Mouse (Mus musculus): Measurements from ENCODE around the gene Gch1.
A peak's percentile ranks its signal among the peaks of the same experiment; 100 is the strongest.

The Gch1 gene

DNA sequence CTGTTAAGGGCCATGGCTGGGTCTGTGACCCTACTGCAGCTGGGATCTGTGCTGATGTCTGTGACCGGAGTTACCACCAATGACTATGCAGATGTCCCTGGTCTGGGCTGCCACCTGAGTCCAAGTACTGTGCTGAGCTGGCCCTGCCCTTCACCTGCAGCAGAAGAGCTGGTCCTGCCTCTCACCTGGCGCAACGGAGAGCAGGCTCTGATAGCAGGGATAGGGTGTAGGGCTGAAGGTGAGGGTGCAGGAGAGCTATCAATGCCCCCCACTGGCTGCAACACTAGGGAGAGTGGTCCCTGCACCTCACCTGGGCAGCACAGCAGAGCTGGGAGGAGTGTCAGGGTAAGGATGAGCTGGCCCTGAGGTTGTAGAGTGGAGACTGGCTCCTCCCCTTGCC is 17.4 kb upstream of the Gch1 start:
- DNase-seq (ENCODE audit: low spot score in 2 of 2): no peak

DNA sequence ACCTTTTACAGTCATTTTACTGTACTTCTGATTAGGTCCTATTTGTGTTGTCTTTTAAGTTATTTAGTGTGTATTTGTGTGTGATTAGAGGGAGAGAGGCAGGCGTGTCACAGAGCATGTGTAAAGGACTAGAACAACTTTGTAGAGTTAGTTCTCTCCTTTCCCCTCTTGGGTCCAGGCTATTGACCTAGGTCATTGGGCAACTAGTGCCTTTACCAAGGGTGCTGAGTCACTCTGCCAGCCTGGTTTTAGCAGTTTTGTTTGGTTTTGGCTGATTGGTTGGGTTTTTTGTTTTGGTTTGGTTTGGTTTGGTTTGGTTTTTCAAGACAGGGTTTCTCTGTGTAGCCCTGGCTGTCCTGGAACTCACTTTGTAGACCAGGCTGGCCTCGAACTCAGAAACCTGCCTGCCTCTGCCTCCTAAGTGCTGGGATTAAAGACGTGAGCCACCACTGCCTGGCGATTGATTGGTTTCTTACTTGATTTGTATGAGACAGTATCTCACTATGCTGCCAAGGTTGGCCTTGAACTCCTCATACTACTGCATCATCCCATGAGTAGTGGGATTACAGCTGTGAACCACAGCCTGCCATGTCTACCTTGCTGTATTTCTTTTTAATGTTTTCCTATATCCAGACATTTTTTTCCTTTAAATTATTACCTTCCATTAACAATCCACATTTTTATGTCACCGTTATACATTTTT is 16.2 kb upstream of the Gch1 start:
- DNase-seq (ENCODE audit: low spot score in 2 of 2): no peak

DNA sequence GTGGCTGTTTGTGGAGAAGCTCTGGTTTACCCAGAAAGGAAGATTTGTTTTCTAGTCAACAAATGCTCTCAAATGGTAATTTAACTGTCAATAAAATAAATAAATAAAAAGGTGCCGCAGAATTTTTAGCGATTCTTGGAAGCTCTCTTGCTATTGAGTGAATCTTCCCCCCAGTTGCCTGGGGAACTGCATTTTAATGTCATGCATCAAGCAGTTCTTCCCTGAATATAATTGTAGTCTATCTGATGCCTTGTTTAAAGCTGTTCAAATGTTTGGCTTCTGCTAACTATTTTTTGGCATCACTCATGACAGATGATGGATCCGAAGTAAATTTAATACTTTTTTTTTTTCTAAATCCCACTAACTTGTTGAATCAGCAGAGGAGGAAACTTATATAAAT is 8.1 kb upstream of the Gch1 start:
- DNase-seq (ENCODE audit: low spot score in 2 of 2): no peak

DNA sequence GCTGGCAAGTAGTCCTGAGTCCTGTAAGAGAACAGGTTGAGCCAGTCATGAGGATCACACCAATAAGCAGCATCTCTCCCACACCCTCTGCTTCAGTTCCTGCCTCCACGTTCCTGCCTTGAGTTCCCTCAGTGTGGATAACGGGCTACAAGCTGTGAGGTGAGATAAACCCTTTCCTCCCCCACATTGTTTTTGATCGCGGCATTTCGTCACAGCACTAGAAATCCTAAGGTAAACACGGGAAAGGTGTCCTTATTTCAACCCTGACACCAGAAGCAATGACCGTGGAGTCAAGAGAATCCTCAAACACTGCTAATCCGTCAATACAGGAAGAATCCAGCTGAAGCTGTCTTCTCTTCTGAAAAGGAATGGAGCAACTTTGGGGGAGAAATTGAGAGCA is 7.5 kb upstream of the Gch1 start:
- DNase-seq (ENCODE audit: low spot score in 2 of 2): no peak

DNA sequence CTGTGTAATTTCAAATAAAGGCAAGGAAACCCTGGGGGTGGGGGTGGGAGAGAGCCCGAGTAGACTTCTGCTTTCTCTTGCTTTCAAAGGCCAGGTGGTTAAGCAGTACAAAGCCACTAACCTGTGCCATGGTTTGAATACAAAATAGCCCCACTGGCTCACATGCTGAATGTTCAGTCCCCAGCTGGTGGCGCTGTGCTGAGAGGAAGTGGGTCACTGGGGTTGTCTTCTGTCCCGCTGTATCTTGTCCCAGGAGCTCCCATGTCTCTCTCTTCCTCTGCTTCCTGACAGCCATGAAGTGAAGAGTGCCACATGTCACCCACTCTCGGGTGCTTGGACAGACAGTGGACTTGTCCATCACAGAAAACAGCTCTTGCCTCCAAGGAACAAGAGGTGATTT is 4.9 kb upstream of the Gch1 start:
- peak; percentile 25 to 70 for DNase-seq (ENCODE audit: low spot score in 2 of 2)

DNA sequence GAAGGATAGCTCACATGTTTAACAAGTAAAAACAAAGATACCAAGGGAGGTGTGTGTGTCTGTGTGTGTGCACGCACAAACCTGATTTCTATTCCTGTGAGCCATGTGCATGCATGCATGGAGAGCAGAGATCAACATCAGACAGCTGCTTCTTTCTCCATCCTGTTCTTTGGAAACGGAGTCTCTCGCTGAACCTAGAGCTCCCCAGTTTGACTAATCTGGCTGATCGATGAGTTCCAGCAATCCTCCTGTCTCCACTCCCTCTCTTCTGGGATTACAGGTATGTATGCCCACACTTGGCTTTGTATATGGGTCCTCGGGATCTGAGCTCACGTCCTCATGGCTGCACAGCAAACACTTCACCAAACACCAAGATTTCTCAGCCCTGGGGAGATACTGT is 4.3 kb upstream of the Gch1 start:
- no peak for DNase-seq (ENCODE audit: low spot score in 2 of 2)

DNA sequence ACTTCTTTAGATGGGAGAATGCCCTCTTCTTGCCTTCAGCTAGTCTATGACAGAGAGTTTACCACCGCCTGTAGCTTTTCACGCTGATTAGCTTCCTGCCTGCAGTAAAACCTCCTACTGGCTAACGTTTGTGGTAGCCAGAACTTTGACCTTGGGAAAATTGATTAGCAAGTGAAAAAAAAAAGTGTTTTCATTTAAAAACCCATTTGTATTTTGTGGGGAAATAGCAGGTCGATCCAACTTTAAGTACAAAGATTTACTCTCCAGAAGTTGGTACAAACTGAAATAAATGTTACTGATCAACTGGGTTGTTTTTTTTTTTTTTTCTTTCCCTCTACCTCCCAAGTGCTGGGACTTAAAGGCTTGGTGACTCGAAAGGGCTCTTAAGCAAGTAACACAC is 2.6 kb upstream of the Gch1 start:
- DNase-seq (ENCODE audit: low spot score in 2 of 2): no peak

DNA sequence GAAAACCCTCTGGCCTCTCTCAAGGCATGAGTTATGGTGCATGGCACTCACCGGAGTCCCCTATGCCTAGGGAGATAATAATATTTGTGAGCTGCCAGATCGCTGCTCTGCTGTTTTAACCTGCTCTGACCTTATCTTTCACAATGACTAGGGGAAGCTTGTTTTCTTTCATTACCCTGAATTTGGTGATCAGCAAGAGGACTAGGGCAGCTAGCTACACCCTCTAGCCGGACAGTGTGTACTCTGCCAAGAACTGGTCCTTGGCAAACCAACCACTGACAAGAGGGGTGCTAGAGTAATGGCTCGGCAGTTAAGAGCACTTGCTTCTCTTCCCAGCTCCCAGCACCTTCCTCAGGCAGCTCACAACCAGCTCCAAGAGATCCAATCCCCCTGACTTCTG is 1.4 kb upstream of the Gch1 start:
- DNase-seq (ENCODE audit: low spot score in 2 of 2): no peak

DNA sequence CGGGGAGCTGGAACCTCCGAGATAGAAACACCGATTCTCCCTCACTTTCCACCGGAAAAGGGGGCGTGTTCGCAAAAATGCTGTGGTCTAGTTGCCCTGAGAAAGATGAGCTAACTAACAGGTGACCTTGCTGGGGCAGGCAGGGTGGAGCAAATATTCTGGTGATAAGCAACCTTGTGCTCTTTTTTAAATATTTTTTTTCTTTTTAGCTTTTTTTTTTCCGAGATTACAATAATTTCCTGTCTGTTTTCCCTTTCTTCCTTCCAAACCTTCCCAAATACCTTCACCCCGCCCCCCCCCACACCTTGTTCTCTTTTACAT is 382 bp upstream of the Gch1 start:
- no peak for DNase-seq (ENCODE audit: low spot score in 2 of 2)

DNA sequence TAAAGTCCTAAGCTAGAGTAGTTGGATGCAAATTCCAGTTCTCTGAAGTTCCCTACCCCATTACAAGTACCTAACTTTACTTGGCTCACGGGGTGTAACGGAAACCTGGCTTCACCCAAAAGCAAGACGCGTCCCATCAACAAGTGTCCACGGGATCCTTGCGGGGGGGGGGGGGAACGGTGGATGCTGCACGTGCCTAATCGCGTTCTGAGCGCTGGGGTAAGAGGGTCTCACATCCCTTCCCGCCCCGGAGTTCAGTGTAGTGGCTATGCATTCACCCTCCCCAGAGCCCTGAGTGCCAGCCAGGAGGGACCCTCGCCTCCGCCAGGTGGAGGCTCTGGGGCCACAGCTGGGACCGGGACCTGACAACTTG is 752 bp downstream of the Gch1 start:
- DNase-seq (ENCODE audit: low spot score in 2 of 2): peak in 1 of 2 experiments; percentile 8

DNA sequence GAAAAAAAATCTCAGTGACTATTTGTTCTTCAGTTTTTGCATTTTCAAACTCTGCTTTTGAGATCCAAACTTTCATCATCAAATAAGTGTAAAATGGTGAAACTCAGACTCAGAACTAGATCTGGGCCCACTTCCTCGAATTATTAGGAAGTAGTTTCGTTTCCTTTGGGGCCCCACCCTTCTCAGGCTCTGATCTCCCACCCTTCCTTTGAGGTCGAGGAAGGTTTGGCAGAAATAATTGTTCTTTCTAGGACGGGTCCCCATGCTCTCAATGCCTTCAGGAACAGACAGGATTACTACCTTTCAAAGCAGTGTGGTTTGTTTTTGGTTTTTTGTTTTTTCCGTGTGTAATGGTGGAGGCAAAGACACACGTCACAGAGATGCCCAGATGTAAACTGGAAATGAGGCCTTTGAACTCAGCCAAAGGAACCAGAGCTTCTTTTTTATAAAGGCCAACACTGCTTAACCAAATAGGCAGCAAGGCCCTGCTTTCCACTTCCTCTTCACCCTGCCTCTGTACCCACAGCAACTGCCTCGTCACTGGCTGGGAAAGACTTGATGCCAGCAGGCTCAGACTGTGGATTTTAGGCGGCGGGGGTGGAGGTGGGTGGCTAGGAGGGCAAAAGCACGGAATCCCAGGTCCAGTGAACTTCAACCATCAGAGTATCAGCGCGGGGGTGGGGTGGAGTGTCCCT is 1.4 kb downstream of the Gch1 start:
- peak; percentile 23 to 60 for DNase-seq (ENCODE audit: low spot score in 2 of 2)

DNA sequence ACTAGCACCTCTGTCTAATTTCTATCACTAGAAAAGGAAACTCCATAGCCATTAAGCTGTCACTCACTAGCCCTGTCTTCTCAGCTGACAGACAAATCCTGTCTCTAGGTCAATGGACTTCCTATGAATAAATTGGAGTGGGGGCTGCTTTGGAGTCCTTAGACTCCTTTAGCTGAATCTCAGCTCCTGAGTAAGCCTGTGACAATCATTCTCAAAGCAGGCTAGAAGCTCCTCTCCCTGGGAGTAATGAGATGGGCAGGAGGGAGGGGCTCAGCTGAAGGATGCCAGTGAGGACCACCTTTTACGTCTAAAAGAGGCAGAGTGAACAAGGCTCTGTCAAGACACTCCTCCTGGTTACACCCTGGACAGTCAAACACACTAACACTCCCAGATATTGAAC is 2.0 kb downstream of the Gch1 start:
- no peak for DNase-seq (ENCODE audit: low spot score in 2 of 2)

DNA sequence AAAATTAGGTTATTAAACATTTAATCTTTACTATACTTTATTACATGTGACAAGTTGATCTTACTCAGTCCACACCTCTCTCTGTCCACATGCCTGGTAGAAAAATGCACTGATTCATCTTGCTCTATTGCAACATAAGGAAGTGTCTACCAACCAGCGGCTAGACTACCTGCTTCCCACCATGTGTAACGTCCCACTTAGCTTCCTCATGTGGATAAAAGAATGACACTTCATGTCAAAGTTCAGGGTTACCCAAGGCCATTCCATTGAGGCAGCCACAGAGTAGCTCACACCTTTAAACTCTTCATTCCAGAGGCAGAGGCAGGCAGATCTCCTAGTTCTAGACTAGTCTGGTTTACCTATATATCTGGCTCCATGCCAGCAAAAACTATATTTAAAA is 2.7 kb downstream of the Gch1 start:
- no peak for DNase-seq (ENCODE audit: low spot score in 2 of 2)

DNA sequence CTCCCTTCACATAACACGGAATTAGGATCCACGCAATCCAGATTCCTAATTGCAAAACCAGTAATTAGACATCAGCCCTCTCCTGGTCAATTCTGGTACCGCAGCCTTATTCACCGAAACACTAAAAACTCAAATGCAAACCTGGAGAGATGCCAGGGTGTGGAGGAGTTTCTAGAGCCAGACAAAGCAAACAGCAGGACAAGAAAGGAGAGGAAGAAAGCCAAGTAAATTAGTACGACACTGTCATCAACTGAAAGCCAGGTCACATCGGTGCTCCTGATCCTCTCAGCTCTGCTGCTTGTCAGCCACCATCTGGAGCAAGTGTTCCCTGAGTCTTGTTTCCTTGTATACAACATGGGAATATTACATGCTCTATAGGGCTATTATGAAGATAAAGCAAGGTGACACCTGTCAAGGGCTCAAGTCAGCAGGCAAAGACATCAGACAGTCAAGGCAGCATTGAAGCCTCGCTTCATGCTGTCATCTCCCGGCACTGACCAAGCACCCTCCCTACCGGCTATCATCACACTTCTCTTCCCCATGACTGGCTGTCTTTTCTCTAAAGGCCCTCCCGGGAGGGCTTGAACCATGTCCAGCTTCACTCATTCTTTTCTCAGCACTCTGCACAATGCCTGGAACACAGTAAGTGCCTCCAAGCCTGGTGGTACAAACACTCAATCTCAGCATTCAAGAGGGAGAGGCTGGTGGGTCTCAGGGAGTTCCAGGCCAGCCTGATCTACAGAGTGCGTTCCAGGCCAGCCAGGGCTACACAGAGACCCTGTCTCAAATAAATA is 7.5 kb downstream of the Gch1 start:
- DNase-seq (ENCODE audit: low spot score in 2 of 2): peak in 1 of 2 experiments; percentile 39

DNA sequence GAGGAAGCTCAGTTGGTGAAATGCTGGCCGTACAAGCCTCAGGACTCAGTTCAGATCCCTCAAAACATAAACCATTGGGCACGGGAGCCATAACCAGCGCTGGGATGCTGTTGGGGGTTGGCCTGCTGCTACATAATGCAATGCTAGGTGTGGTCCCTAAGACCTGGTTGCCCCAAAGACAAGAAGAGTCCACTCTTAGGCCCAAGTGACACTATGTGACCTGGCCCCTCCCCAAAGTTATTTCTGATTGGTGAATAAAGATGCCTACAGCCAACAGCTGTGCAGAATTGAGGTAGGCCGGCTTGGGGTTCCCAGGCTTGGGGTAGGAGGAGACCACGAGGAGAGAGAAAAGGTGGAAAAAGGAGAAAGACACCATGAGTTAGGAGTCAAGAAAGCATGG is 10.4 kb downstream of the Gch1 start:
- DNase-seq (ENCODE audit: low spot score in 2 of 2): no peak

DNA sequence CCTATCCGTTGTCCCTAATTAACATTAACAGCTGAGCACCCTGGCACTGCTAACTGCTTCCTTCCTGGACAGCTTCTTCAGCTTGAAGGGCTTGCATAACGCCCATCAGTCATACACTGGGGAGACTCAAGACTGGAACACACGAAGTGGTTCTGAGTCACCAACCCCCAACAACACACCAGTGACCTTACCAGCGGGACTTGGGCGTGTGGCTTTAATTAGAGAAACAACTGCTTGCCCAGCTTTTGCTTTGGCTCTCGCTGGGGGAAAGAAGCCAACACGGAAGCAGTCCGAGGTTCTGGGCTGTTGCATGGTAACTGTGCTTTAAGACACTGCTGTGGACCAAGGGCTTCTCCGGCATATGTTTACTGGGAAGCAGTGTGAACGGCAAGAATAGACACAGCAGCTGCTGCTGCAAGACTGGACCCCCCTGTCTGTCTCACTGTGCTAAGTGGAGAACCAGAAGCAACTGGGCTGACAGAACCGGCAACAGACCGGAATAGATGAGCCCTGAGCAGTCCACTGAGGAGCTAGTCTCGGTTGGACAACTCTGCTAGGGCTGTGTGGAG is 11.3 kb downstream of the Gch1 start:
- peak in 1 of 2 experiments; percentile 21 for DNase-seq (ENCODE audit: low spot score in 2 of 2)

DNA sequence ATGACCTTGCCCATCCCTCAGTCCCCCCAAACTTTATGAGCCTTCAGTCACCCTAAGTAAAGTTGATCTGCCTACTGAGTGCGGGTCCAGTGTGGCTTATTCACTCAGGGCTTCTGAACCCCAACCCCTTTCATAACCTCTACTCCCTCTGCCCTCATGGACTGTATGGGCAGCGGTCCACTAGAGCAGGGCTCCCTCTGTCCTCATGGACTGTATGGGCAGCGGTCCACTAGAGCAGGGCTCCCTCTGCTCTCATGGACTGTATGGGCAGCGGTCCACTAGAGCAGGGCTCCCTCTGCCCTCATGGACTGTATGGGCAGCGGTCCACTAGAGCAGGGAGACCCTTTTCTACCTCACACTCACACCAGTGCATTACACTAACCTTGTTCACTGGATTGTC is 13.0 kb downstream of the Gch1 start:
- DNase-seq (ENCODE audit: low spot score in 2 of 2): no peak

DNA sequence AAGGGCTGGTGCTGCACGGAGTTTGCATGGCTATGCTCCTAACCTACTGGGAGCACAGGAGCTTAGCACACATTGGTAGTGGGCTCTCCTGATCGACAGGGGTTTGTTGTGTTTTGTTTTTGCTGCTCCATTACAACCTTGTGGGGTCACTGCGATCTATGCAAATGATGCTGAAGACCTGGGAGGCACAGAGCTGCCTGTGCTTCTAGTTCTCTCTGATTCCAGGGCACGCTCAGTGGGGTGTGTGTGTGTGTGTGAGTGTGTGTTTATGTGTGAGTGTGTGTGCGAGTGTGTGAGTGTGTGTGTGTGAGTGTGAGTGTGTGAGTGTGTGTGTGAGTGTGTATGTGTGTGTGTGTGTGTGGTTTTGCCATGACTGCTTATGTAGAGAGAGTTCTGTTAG is 14.1 kb downstream of the Gch1 start:
- DNase-seq (ENCODE audit: low spot score in 2 of 2): no peak

DNA sequence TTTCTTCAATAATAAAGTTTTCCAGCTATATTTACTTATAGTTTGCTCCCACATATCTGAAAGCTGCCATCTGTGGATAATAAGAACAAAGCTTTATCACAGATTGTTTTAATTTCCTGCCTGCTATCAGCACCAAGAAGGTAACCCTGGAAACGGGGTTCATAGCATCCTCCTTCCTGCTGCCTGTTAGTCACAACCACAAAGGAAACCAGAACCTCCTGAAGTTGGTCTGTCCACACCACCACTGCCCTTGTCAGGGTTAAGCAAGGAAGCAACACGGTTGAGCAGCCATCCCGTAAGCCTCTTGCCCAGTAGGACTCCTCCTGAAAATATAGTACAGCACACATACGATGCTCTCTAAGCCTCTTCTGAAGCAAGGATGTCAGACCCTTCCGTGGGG is 17.1 kb downstream of the Gch1 start:
- peak; percentile 26 to 35 for DNase-seq (ENCODE audit: low spot score in 2 of 2)

DNA sequence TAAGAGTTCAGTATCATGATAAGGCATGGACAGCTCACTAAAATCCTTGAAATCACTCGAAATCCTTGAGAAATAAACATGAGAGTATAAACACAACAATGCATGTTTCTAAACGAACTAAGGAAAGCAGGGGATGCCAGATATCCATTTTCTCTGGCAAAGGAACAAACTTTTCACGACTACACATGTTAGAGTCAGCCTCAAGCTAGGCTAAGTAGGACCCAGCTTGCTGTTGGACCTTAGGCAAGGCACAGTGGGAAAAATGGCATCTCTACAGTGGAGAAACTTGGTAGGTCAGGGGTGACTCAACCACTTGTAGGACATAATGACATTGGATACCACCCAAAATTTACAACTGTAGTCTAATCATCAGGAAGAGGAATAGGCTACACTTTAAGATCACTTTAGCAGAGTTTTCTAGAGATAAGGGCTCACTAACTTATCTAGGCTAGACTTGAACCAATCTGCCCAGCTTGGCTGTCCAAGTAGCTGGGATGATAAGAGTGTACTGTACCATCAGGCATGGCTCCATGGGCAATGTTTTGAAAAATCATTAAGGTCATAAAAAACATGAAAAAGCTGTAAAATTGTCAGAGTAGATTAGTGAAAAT is 18.6 kb downstream of the Gch1 start:
- no peak for DNase-seq (ENCODE audit: low spot score in 2 of 2)

DNA sequence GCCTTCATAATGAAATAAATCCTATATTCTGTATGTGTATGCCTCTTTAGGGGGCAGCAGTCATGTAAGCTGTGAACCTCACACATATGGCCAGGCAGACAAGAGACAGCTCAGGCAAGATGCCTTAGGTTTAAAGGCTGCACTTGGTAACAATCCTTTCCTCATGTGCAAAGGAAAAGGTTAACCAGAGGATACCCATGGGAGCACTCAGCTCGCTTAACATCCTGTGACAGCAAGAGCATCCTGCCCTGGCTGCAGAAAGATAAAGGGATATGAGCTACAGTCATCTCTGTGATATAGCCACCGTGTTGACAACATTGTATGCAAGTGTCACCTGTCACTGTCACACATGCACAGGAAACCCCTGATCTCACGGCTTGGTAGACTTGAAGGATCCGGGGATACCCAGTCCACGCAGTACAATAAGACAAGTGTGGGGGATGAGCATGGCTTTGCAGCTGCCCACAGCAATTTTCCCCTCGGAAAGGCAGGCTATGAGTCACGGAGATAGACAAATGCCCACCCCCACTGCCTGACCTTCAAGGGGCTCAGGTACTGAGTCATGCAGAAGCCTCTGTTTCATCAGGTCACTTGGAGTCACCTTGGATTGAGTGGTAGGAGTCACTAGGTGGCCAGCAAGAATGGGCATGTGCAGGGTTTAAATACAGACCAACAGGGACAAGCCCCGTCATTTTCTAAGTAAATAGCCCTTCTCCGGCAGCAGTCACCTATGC is 19.4 kb downstream of the Gch1 start:
- peak in 1 of 2 experiments; percentile 27 for DNase-seq (ENCODE audit: low spot score in 2 of 2)

DNA sequence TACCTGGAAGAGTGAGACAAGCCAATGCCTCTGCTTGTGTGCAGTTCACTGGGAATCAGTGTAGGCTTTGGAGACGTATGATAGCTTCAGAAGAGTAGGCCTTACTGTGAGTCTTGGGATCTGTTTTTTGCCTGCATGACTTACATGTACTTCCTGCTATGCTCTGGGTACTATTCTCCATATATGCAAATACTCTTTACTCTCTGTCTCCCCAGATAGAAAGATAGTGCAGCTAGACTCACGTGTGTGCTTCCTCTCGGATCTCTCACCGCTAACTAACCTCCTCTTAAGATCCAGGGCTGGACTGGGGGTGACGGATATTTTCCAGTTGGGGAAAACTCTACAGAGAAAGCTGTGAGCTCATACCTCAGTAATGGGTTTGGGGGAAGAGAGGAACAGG is 23.5 kb downstream of the Gch1 start:
- peak in 1 of 2 experiments; percentile 30 for DNase-seq (ENCODE audit: low spot score in 2 of 2)

All from natural killer cell, adult 2 months (primary cell).